Mouse (Mus musculus) liver, embryonic 16.5 days (tissue): ENCODE data around the gene Nek7. TPM values are rescaled to one million over a fixed set of nuclear protein-coding genes. Genes with fewer than 3 reads are reported as not detected.

Experiments
- ATAC-seq: fragments of 200-750 bp; cut with Nextera tagmentation; 2 replicates; pipeline ENCODE4 v1.8.0; 2017; ENCODE audit warnings: low read depth, mild to moderate bottlenecking, moderate number of reproducible peaks, moderate library complexity
- H3K27ac ChIP-seq: fragments of 300-500 bp; sonication (generic); 2 replicates; pipeline ENCODE4 v1.5.1; 2014; ENCODE audit warnings: mild to moderate bottlenecking, low read length
- H3K27me3 ChIP-seq: fragments of 300-500 bp; sonication (generic); 2 replicates; pipeline ENCODE4 v1.6.1; 2014; ENCODE audit warnings: low read depth, low read length, mixed read lengths; ENCODE audit not compliant: control insufficient read depth, insufficient read depth
- H3K36me3 ChIP-seq: fragments of 300-500 bp; sonication (generic); 2 replicates; pipeline ENCODE4 v1.6.1; 2014; ENCODE audit warnings: mild to moderate bottlenecking; ENCODE audit not compliant: control insufficient read depth, insufficient read depth
- H3K4me1 ChIP-seq: fragments of 300-500 bp; sonication (generic); 2 replicates; pipeline ENCODE4 v1.6.1; 2014; ENCODE audit warnings: low read depth, low read length, mixed read lengths; ENCODE audit not compliant: control insufficient read depth
- H3K4me2 ChIP-seq: fragments of 300-500 bp; sonication (generic); 2 replicates; pipeline ENCODE4 v1.6.1; 2014; ENCODE audit warnings: low read depth, low read length, mixed read lengths
- H3K4me3 ChIP-seq: fragments of 300-500 bp; sonication (generic); 2 replicates; pipeline ENCODE4 v1.5.1; 2014; ENCODE audit warnings: low read depth, mild to moderate bottlenecking, low read length
- H3K9ac ChIP-seq: fragments of 300-500 bp; sonication (generic); 2 replicates; pipeline ENCODE4 v1.6.1; 2014; ENCODE audit warnings: low read depth, low read length
- H3K9me3 ChIP-seq: fragments of 300-500 bp; sonication (generic); replicated peaks from 2 replicates; pipeline ENCODE4 v1.6.1; 2016; ENCODE audit warnings: low read length; ENCODE audit not compliant: control insufficient read depth
- WGBS: fragments of 180-500 bp; shearing (Covaris S2); extraction: QIAGEN DNeasy Blood & Tissue Kit; methylation state at CpG from one replicate; pipeline ENCODE4 v1.1.7; 2014; ENCODE audit not compliant: insufficient replicate concordance; 5-methylcytosine and 5-hydroxymethylcytosine counted together
- polyA plus RNA-seq: library from polyadenylated mRNA; unstranded; fragments of >200 nt; fragmentation: Nextera tagmentation; extraction: Ambion mirVana; gene quantifications from 2 replicates; pipeline ENCODE4 v1.2.1, GENCODE M21; 2015

Nek7 gene
- 15.3 and 15.4 TPM in 2 replicates for polyA plus RNA-seq

DNA sequence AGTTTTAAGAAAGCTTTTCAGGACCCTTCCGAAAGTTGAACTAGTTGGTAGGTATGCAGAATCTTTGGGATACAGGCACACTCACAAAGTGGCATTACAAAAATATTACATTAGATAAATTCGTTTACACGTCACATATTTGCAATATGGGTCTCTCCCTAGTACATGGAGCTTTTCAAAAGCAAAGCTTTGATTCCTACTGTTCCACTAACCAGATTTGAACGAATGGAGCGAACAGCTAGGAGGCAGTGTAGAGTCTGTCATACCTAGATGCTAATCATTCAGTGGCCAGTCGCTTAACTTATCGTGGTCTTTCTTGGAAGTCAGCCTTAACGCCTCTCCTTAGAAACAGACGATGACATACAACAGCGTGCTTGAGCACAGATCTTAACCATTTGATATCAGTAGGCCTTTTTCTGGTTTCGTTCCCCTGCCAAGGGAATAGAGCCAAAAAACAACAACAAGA, at the start of gene Nek7:
Gene Nek7 (minus strand): TSS at position 146 of the 466 bp plus-strand sequence.
- peak within 1 kb of the TSS; percentile 98 for H3K27ac ChIP-seq
- ATAC-seq, result no peak
- H3K9ac ChIP-seq, result peak within 1 kb of the TSS; percentile 96
- peak within 1 kb of the TSS; percentile 87 for H3K4me3 ChIP-seq
- H3K4me2 ChIP-seq, result peak within 1 kb of the TSS; percentile 80
- no peaks in the 10 kb centered on the region for H3K36me3 ChIP-seq
- peaks cover 11% of the 10 kb centered on the region for H3K4me1 ChIP-seq
- H3K27me3 ChIP-seq, result no peaks in the 10 kb centered on the region
- under 1% methylated on average over 11 of the region's 11 CpGs for WGBS
- H3K9me3 ChIP-seq, result no peaks in the 10 kb centered on the region

DNA sequence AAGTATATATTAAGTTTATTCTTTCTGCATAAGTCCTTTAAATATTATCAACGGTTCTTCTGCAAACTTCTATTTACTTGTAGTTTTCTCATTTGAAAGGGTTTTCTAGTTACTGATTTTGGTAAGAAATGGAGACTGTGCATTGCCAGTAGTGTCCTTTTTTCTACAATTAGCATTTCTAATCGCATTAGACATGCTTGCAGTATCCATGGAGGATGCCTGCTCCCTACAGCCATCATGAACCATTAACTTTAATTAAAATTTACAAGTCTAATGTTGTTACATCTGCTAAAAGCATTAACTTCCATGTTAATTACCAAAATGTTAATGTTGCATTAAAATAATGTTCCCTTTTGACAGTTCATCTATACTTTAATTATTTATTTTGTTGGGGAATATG, 42.4 kb upstream of the Nek7 start:
- no peak for ATAC-seq
- H3K9ac ChIP-seq, result no peak overlapping the region
- H3K4me1 ChIP-seq, result no peaks in the 10 kb centered on the region
- H3K4me3 ChIP-seq, result no peak overlapping the region
- 55% methylated on average over 2 of the region's 2 CpGs for WGBS
- H3K27ac ChIP-seq, result no peak overlapping the region
- no peaks in the 10 kb centered on the region for H3K36me3 ChIP-seq
- no peaks in the 10 kb centered on the region for H3K9me3 ChIP-seq
- H3K27me3 ChIP-seq, result no peaks in the 10 kb centered on the region
- H3K4me2 ChIP-seq, result no peak overlapping the region

DNA sequence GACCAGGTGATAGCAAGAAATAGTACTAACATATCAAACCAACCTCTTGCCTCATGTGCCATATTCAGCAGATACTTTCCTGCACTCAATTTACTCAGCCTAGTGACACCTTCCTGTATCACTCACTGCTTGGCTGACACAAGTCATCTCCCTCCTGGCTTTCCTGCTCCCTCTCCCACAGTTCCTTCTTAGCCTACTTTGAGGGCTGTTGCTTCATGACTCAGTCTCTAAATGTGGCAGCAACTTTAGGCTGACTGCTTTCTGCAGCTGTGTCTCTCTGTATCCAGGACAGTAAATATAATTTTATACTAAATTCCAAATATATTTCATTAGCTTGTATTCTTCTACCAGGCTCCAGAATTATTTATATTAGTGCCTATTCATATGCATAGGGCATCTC, 34.3 kb upstream of the Nek7 start:
- Histone ChIP-seq H3K27me3 (no peaks in the 10 kb centered on the region), H3K4me2 (no peak overlapping the region), H3K27ac (no peak overlapping the region), H3K4me3 (no peak overlapping the region), H3K36me3 (no peaks in the 10 kb centered on the region), H3K4me1 (no peaks in the 10 kb centered on the region), H3K9me3 (no peaks in the 10 kb centered on the region), H3K9ac (no peak overlapping the region)
- ATAC-seq, result no peak

DNA sequence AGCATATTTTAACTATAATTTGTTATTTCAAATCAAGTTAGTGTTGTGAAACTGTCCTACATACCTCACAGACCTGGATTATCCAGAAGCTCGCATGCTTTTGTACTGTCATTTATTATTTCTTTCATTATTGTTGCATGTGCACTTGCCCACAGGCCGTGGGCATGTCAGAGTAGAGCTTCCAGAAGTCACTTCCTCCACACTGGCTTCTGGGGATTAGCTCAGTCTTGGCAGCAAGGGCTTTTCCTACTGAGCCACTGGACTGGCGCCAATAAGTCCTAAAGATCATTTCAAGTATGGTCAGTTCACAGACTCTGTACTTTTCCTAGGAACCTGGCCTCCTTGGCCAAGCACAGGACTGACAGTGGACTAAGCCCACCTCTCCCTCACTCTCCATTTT, 25.1 kb upstream of the Nek7 start:
- Histone ChIP-seq H3K4me1 (no peaks in the 10 kb centered on the region), H3K36me3 (no peaks in the 10 kb centered on the region), H3K9ac (no peak overlapping the region), H3K27me3 (no peaks in the 10 kb centered on the region), H3K9me3 (no peaks in the 10 kb centered on the region), H3K4me3 (no peak overlapping the region), H3K27ac (no peak overlapping the region), H3K4me2 (no peak overlapping the region)
- ATAC-seq, result no peak
- WGBS, result 60% methylated on average over 3 of the region's 3 CpGs

DNA sequence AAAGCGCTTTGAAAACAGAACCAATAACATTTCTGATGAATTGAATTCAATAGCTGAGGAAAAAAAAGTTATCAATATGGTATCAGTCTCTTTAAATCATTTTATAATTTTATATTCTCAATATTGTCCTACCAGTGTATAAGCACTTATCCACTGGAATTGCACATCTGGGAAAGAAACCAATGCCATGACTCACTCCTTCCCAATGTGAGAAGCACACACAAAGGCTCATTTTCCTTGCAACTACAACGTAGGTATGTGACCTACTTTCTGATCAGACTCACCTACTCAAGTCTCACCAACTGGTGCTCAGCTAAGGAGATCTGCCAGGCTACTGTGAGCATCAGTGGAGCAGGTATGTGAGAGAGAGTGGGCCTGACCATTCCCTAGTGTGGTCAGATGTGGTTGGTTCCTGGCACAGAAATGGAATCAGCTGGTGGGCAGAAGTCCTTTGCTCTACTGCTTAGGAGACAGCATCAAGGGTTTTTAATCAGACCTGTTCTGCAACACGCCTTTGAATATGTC, 23.4 kb upstream of the Nek7 start:
- H3K27me3 ChIP-seq, result no peaks in the 10 kb centered on the region
- H3K36me3 ChIP-seq, result no peaks in the 10 kb centered on the region
- H3K9me3 ChIP-seq, result no peaks in the 10 kb centered on the region
- H3K4me1 ChIP-seq, result no peaks in the 10 kb centered on the region
- H3K4me3 ChIP-seq, result no peak overlapping the region
- H3K4me2 ChIP-seq, result no peak overlapping the region
- no peak overlapping the region for H3K9ac ChIP-seq
- no peak overlapping the region for H3K27ac ChIP-seq
- no peak for ATAC-seq
- WGBS, result 66% methylated on average over 3 of the region's 3 CpGs

DNA sequence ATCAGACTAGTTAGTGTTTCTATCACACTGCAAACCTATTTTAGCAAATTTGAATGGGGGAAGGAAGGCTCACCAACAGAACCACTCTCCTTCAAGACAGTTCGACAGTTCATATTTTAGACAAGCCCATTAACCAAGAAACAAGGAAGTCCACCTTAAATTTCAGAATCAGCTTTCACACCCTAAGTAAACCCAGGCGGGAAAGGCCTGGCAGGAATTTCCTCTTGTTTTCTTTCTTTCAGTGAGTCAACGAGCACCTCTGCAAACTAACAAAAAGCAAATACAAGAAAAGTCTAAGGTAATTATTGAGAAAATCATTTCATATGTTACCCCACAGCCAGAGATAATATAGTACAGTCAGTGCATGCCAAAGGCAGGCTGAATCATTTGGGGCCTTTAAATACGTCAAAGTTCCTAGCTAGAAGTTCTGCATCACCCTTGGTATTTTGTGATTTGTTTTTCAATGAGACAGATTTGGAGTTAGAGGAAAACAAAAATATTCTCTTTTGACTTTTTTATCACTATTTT, 21.1 kb upstream of the Nek7 start:
- no peak overlapping the region for H3K27ac ChIP-seq
- no peaks in the 10 kb centered on the region for H3K9me3 ChIP-seq
- H3K4me2 ChIP-seq, result no peak overlapping the region
- H3K4me1 ChIP-seq, result no peaks in the 10 kb centered on the region
- no peaks in the 10 kb centered on the region for H3K27me3 ChIP-seq
- 50% methylated on average over 4 of the region's 4 CpGs for WGBS
- no peaks in the 10 kb centered on the region for H3K36me3 ChIP-seq
- no peak overlapping the region for H3K9ac ChIP-seq
- no peak for ATAC-seq
- no peak overlapping the region for H3K4me3 ChIP-seq

DNA sequence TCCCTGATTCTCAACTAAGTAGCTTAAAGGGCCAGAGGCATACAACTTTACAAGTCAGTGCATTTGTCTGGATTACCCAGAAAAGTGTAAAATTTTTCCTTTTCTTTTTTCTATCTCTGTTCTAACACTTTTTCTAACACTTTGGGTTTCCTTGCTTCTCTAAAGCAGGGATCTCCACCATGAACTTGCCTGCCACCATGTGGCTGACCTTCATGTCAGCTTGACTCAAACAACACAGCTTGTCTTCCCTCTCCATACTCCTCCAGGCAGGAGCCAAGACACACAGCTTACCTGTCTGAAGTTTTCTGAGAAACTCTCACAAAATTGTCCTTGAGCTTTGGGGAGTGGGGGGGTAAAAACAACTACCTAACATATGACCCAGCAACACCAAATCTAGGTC, 17.9 kb upstream of the Nek7 start:
- no peaks in the 10 kb centered on the region for H3K4me1 ChIP-seq
- H3K9ac ChIP-seq, result no peak overlapping the region
- no peak overlapping the region for H3K4me3 ChIP-seq
- H3K4me2 ChIP-seq, result no peak overlapping the region
- no peak overlapping the region for H3K27ac ChIP-seq
- no peak for ATAC-seq
- H3K36me3 ChIP-seq, result no peaks in the 10 kb centered on the region
- H3K27me3 ChIP-seq, result no peaks in the 10 kb centered on the region
- H3K9me3 ChIP-seq, result no peaks in the 10 kb centered on the region

DNA sequence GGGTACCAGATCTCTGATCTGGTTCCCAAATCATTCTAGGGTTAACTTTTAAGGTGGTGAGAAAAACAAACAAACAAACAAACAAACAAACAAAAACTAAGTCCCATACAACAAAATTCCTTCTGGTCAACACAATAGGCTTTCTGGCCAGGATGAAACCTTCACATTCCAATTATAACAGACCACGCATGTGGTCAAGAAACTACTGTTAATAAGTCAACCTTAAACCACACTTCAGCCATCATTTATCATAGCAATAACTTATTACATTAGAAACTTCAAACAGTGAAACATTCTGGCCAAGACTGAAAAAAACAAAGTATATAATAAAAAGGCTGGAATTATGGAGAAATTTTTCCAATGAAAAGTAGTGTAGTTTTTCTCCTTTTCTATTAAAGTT, 14.6 kb upstream of the Nek7 start:
- Histone ChIP-seq H3K9ac (no peak overlapping the region), H3K27ac (no peak overlapping the region), H3K4me3 (no peak overlapping the region), H3K4me2 (no peak overlapping the region), H3K36me3 (no peaks in the 10 kb centered on the region), H3K27me3 (no peaks in the 10 kb centered on the region), H3K4me1 (no peaks in the 10 kb centered on the region), H3K9me3 (no peaks in the 10 kb centered on the region)
- WGBS, result 74% methylated on average over 1 of the region's 1 CpGs
- ATAC-seq, result no peak

DNA sequence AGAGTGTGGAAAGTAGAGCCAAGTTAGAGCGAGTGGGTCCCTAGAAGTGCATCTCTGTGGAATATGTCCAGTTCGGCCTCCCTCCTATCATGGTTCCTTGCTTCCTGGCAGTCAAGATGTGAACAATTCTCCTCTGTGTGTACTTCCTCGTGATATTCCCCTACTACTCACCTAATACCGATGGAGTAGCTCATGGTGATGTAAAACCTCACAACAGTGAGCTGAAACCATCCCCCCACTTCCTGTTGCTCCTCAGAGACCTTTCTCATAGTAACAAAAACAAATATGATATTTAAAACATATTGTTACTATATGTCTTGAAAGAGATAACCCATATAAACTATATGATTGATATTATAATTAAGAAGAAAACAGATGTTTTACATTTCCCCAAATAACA, 9.0 kb upstream of the Nek7 start:
- no peak for ATAC-seq
- no peaks in the 10 kb centered on the region for H3K4me1 ChIP-seq
- H3K9me3 ChIP-seq, result no peaks in the 10 kb centered on the region
- H3K4me2 ChIP-seq, result no peak overlapping the region
- WGBS, result 55% methylated on average over 4 of the region's 4 CpGs
- no peak overlapping the region for H3K27ac ChIP-seq
- H3K27me3 ChIP-seq, result no peaks in the 10 kb centered on the region
- H3K9ac ChIP-seq, result no peak overlapping the region
- H3K36me3 ChIP-seq, result no peaks in the 10 kb centered on the region
- no peak overlapping the region for H3K4me3 ChIP-seq
